Mouse (Mus musculus) monocyte, adult 2 months (primary cell): Measurements from ENCODE around the gene Cyp4a32.
"Not testable (repeated sequence)": the region's sequence is repeated elsewhere in the genome, so short reads cannot be mapped to it uniquely, and the experiment has no call there.

Experiments used
- DNase-seq, 2 experiments: peaks; one replicate each; pipeline ENCODE4 v3.0.0; 2022; ENCODE audit warnings: low spot score in 2 of 2, low read depth in 1 of 2

Cyp4a32 gene

DNA sequence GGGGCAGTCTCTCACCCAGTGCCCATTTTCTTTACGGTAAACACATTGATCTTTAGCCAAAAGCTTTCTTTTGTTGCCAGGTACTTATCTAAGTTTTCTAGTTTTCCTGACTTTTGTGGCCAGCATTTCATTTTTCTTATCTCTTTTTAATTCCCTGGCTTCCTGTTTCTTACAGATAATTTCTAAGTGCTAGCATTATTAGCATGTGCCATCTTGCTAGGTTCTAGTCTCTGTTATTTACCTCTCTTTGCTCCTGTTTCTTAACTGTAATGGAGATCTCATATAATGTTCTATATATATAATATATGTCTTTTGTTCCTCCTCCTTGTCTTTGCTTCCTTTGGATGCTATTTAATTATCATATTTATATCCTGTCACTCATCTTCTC, 55.8 kb downstream of the Cyp4a32 start:
- not testable (repeated sequence) for DNase-seq

DNA sequence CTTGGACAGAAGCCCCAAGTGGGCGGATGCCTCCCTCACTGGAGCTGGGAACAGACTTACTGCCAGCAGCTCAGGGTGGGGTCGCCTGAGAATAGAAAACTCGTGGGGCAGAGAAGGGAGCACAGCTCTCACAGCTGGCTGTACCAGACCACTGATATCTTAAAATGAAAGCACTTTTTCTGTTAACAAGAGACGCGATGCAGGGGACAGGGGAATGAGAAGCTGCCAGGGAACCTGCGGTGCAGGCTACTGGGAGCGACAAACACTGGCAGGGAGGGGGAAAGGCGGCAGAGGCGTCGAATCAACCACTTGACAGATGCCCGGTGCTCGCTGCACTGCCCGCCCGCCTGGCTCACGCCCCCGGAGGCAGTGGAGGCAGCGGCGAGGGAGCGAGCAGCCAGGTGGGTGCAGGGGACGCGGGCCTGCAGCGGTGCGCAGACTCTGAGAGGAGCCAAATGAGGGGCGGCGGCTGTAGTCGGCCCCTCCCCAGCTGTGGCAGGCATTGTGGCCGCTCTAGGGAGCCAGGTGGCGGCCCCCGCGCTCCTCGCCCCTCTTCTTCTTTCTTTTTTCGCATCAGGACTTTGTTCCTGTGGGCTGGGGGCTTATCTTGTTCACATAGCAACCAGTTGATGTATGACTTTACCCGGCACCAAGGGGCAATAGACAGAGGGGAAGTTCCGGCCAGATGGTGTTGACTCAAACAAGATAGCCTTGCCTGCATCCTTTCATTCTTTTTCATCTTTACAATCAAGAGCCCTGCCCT, 56.5 kb downstream of the Cyp4a32 start:
- DNase-seq, result no peak

DNA sequence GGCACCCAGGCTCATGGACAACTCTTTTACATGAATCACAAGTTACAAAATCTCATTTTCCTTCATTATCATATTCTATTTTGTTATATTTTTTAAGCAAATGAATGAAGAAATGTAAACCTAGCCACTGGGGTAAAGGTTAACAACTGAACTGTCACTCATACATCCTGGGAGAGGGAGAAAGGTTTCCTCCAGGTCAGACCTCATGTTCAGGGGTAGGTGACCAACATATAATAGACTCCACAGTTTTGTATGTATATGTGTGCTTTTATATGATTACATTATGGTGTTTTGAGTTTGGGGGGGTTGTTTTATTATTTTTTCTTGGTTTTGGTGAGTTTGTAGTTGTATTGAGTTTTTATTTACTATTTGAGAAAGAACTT, 57.1 kb downstream of the Cyp4a32 start:
- DNase-seq, result no peak

DNA sequence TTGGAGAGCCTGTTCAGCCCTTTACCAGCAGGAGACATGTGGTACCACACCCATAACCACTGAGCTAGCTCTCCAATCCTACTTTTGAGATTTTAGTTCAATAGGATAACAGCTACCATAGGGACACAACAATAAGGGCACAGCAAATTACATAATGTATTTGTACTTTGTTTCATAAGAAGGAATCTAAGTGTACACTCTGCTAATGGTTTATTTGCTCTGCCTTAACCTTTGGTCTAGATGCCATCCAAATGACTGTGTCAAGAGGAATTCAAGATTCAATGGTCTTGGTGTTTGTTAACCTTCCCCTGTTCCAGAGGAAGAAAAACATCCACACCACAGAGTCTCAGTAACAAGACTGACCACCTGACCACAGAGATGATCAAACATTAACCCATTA, 58.4 kb downstream of the Cyp4a32 start:
- no peak for DNase-seq
